Mouse (Mus musculus): ENCODE measurements at regions not wholly inside any gene's neighbourhood (a gene's known extent, or its start where the extent isn't known, plus 50 kb on each side); places are given as distances from the start of the nearest gene placed in this dataset.

GRCm38 (mm10) chr8:88459197-88459596 is 62.0 kb upstream of the Nkd1 start:
- Histone ChIP-seq H3K4me1 (ENCODE audit: control insufficient read depth, low read depth, low read length) (no peaks in the 10 kb centered on the region; the same call in 1 of the 2 replicates), H3K4me3 (ENCODE audit: low read depth, low read length) (no peak overlapping the region), H3K9ac (ENCODE audit: low read depth, low read length) (no peak overlapping the region), H3K27me3 (ENCODE audit: control insufficient read depth, insufficient read depth, low read depth, low read length) (peaks cover 22% of the 10 kb centered on the region), H3K4me2 (ENCODE audit: low read depth, low read length) (no peak overlapping the region), H3K27ac (ENCODE audit: low read length) (no peak overlapping the region), H3K9me3 (replicated peaks; ENCODE audit: control insufficient read depth, low read length) (no peaks in the 10 kb centered on the region), H3K36me3 (ENCODE audit: control insufficient read depth, insufficient read depth) (no peaks in the 10 kb centered on the region)
- ATAC-seq (ENCODE audit: low read depth), result no peak
- 67% methylated on average over 2 of the region's 2 CpGs for WGBS (ENCODE audit: insufficient replicate concordance)

GRCm38 (mm10) chr8:88467756-88468155 is 53.4 kb upstream of the Nkd1 start:
- no peak for ATAC-seq (ENCODE audit: low read depth)
- Histone ChIP-seq H3K9me3 (replicated peaks; ENCODE audit: control insufficient read depth, low read length) (no peaks in the 10 kb centered on the region), H3K27ac (ENCODE audit: low read length) (no peak overlapping the region), H3K9ac (ENCODE audit: low read depth, low read length) (no peak overlapping the region), H3K4me3 (ENCODE audit: low read depth, low read length) (no peak overlapping the region), H3K4me2 (ENCODE audit: low read depth, low read length) (no peak overlapping the region), H3K27me3 (ENCODE audit: control insufficient read depth, insufficient read depth, low read depth, low read length) (no peaks in the 10 kb centered on the region), H3K36me3 (ENCODE audit: control insufficient read depth, insufficient read depth) (no peaks in the 10 kb centered on the region), H3K4me1 (ENCODE audit: control insufficient read depth, low read depth, low read length) (no peaks in the 10 kb centered on the region)
- 48% methylated on average over 3 of the region's 3 CpGs for WGBS (ENCODE audit: insufficient replicate concordance)

- H3K27me3 ChIP-seq (ENCODE audit: control insufficient read depth, insufficient read depth, low read depth, low read length), result no peaks in the 10 kb centered on the region
- H3K36me3 ChIP-seq (ENCODE audit: control insufficient read depth, insufficient read depth), result no peaks in the 10 kb centered on the region
- no peak overlapping the region for H3K4me3 ChIP-seq (ENCODE audit: low read depth, low read length)
- no peak overlapping the region for H3K4me2 ChIP-seq (ENCODE audit: low read depth, low read length)
- no peaks in the 10 kb centered on the region for H3K9me3 ChIP-seq (replicated peaks; ENCODE audit: control insufficient read depth, low read length)
- no peak overlapping the region for H3K9ac ChIP-seq (ENCODE audit: low read depth, low read length)
- H3K4me1 ChIP-seq (ENCODE audit: control insufficient read depth, low read depth, low read length), result no peaks in the 10 kb centered on the region
- H3K27ac ChIP-seq (ENCODE audit: low read length), result no peak overlapping the region
- 58% methylated on average over 8 of the region's 8 CpGs for WGBS (ENCODE audit: insufficient replicate concordance)
- no peak for ATAC-seq (ENCODE audit: low read depth)
Measured at GRCm38 (mm10) chr8:88470931-88471455, 50.2 kb upstream of the Nkd1 start.
